Mouse (Mus musculus): ENCODE data around the gene Xiap. TPM values are rescaled to one million over a fixed set of nuclear protein-coding genes. Genes with fewer than 3 reads are reported as not detected.

Gene Xiap
- polyA plus RNA-seq, 1 experiment, result 32.2 TPM

DNA sequence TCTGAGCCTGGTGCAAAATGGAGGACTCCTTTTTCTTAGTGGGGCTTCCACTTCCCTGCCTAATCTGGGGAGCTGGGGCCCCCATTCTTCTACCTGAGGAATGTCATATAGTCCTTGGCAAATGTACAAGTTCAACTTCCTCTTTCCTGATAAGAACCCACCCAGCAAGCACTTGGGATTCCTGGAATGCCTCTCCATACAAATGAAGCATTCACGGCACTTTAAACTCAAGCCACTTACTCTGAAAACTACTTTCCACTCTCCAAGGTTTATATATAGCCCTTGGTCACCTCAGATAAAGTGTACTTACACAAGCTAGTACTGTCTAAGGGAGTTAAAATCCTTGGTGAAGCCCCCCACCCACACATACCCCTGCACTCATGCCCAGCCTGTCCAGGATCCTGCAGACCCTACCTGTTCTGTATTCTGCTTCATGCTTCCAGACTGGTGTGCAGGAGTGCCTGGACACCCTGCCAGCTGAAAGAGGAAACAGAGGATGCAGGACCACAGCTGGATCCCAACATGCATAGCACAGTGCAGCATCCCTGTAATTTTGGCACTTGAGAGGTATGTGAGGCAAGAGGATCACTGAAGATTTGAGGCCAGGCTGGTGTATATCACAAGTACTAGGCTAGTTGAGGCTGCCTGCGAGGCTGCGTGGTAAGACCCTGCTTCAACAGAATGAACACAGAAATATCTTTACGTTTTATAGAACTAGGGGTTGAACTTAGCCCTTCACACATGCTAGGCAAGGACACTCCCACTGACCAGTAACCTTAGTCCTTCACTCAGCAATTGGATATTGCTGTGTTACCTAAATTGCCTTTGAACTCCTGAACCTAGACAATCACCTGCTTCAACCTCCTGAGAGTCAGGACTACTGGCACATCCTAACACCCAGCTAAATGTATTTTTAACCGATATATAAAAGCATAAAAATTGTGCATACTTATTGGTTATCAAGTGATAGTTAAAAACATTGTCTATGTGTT, 8.5 kb upstream of the Xiap start:
- no peak for DNase-seq (ENCODE audit: low read depth)
- TF ChIP-seq CTCF (IDR thresholded peaks at IDR 0.05; ENCODE audit: borderline replicate concordance, extremely low read depth, insufficient read depth, insufficient read length), result no peak
- TF ChIP-seq POLR2A (IDR thresholded peaks at IDR 0.05; ENCODE audit: borderline replicate concordance, extremely low read depth, insufficient read depth, insufficient read length, poor library complexity, severe bottlenecking), result no peak

DNA sequence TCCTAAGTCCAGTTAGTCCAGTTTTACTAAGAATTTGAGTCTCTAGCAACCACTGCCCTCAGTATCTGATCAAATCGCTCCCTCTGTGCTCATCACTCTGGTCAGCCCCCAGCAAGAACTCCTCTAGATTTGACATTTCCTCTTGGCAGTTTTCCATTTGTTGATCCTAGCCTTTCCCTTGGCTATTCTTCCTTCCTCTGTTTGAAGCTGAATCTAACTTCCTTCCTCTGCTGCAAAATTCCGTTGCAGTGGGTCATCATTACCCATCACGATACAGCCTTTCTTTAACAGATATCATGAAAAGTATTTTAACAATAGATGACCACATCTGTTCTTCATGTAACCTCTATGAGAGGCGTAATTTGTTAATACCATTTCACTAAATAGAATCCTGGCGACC, 2.5 kb upstream of the Xiap start:
- no peak for DNase-seq (ENCODE audit: low read depth)
- TF ChIP-seq CTCF (IDR thresholded peaks at IDR 0.05; ENCODE audit: borderline replicate concordance, extremely low read depth, insufficient read depth, insufficient read length) (no peak), POLR2A (IDR thresholded peaks at IDR 0.05; ENCODE audit: borderline replicate concordance, extremely low read depth, insufficient read depth, insufficient read length, poor library complexity, severe bottlenecking) (no peak)

DNA sequence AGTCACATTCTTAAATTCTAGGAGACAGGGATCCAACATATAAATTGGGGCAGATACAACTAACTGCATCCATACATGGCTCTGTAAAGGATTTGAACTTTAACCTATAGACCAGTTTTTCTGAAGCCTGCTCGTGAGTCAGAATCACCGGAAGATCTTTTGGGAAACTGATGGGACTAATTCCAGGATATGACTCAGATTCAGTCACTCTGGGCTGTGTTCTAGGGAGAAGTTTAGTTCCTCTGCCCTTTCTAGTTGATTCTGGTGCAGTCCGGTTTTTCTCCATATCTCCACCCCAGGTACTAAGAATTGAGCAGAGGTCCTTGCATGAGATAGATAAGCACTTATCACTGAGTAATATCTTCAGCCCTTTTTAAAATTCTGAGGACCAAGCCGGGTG, 1.6 kb upstream of the Xiap start:
- no peak for TF ChIP-seq CTCF (IDR thresholded peaks at IDR 0.05; ENCODE audit: borderline replicate concordance, extremely low read depth, insufficient read depth, insufficient read length)
- TF ChIP-seq POLR2A (IDR thresholded peaks at IDR 0.05; ENCODE audit: borderline replicate concordance, extremely low read depth, insufficient read depth, insufficient read length, poor library complexity, severe bottlenecking), result no peak
- no peak for DNase-seq (ENCODE audit: low read depth)

DNA sequence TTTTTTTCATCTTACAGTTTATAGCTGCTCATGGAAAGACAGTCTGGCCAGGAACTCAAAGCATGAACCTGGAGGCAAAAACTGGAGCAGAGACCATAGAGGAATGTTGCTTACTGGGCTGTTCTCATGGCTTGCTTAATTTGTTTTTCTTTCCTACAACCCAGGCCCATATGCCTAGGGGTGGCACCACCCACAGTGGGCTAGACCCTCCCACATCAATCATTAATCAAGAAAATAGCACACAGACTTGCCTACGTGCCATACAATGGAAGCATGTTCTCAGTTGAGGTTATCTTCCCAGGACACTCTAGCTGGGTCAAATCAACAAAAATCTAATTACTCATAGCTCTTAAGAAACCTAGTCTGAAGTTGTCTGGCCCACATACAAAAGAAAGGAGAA, 4.1 kb downstream of the Xiap start:
- DNase-seq (ENCODE audit: low read depth), result no peak
- TF ChIP-seq CTCF (IDR thresholded peaks at IDR 0.05; ENCODE audit: borderline replicate concordance, extremely low read depth, insufficient read depth, insufficient read length) (no peak), POLR2A (IDR thresholded peaks at IDR 0.05; ENCODE audit: borderline replicate concordance, extremely low read depth, insufficient read depth, insufficient read length, poor library complexity, severe bottlenecking) (no peak)

DNA sequence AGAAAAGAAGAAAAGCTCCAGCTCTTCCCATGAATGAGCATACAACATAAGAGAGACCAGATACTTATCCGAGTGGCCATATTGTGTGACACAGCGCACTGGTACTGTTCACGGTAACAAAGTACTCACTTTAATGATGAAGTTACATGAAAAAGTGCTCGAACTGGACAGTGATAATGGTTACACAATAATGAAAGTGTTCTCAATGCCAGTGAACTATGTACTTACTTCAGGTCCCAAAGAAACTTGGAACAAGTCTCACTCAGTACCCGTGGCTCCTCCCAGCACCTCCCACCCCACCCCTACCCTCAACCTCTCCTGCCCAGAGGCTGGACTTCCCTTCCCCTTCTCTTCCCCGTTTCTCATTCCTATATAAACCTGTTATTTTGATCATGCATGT, 5.6 kb downstream of the Xiap start:
- no peak for TF ChIP-seq POLR2A (IDR thresholded peaks at IDR 0.05; ENCODE audit: borderline replicate concordance, extremely low read depth, insufficient read depth, insufficient read length, poor library complexity, severe bottlenecking)
- no peak for DNase-seq (ENCODE audit: low read depth)

DNA sequence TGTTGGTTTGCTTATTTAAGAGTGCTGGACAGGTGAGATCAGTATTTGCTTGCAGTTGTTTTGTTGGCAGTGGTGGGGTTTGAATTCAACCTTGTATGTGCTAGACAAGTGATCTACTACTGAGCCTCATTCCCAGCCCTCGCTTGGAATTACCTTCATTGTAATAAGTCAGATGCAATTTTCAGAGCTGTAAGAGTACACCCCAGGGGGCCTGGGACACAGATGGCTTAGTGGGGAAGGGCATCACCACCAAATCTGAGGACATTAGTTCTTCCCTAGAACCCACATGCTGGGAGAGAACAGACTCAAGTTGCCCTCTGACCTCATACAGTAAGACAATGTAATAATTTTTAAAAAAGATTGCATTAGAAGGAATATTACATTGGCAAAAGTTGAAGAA, 7.3 kb downstream of the Xiap start:
- peak; percentile 1 for DNase-seq (ENCODE audit: low read depth)
- no peak for TF ChIP-seq POLR2A (IDR thresholded peaks at IDR 0.05; ENCODE audit: borderline replicate concordance, extremely low read depth, insufficient read depth, insufficient read length, poor library complexity, severe bottlenecking)
- TF ChIP-seq CTCF (IDR thresholded peaks at IDR 0.05; ENCODE audit: borderline replicate concordance, extremely low read depth, insufficient read depth, insufficient read length), result no peak

DNA sequence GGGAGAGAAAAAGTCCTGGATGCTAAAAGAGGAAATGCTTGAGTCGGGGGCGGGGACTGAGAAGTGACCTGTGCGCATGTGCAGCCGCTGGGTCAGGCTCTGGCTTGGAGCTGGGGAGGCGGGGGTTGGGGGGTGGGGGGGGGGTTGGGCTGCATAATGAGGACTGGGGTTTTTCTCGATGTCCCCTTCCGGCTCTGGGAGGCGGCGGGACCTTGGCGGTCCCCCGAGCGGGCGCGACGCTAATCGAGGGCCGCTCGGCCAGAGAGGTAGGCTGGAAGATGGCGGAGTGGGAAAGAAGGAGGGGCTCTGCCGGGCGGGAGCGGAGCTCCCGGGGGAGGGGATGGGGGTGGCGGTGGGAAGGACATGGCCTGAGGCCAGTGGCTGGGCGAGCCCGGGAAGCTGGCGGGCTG, 8.3 kb downstream of the Xiap start:
- DNase-seq (ENCODE audit: low read depth), result peak; percentile 88
- TF ChIP-seq CTCF (IDR thresholded peaks at IDR 0.05; ENCODE audit: borderline replicate concordance, extremely low read depth, insufficient read depth, insufficient read length), result no peak
- TF ChIP-seq POLR2A (IDR thresholded peaks at IDR 0.05; ENCODE audit: borderline replicate concordance, extremely low read depth, insufficient read depth, insufficient read length, poor library complexity, severe bottlenecking), result no peak

DNA sequence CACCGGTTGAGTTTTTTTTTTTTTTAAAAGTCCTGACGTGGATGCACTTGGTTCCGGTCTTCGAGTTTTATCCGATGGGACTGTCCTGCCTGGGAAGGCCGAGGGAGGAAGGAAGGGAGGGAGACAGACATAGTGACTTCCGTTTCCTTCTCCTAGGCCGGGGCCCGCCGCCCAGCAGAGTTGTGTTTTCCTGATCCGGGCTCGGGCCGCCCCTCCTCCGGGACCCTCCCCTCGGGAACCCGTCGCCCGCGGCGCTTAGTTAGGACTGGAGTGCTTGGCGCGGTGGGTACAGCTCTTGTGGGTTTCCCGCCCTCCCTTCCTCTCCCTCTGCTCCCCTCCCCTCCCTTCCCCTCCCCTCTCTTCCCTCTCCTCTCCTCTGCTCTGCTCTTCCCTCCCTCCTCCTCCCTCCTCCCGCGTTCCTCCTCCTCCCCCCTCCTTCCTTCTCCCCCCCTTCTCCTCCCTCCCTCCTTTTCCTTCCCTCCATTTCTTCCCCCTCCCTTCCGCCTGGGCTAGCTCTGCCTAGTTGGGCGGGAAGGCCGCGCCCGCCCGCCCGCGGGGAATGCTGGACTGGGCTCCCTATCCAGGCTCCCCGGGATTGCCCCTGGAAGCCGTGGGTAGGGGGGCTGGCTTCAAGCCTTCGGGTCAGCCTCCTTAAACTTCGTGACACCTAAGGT, 8.9 kb downstream of the Xiap start:
- peak; percentile 95 for DNase-seq (ENCODE audit: low read depth)
- TF ChIP-seq POLR2A (IDR thresholded peaks at IDR 0.05; ENCODE audit: borderline replicate concordance, extremely low read depth, insufficient read depth, insufficient read length, poor library complexity, severe bottlenecking) (peak; percentile 45; the same call in 1 of the 2 replicates), CTCF (IDR thresholded peaks at IDR 0.05; ENCODE audit: borderline replicate concordance, extremely low read depth, insufficient read depth, insufficient read length) (no peak)

DNA sequence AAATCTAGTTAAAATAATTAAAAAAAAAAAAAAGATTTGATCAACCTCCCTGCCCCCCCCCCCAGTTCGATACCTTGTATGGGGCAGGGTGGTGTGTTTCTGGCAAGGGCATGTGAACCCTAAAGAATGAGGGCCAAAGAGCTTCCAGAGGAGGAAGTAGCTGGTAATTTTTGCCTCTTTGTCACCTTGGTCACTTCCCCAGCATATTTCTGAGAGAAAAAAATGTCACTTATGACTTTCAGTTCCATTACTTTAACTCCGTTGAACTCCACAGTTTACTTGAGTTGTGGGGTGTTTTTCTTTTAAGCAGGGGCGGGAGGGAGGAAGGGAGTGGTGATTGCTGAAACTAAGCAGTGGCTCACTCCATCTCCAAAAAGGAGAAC, 9.4 kb downstream of the Xiap start:
- no peak for TF ChIP-seq CTCF (IDR thresholded peaks at IDR 0.05; ENCODE audit: borderline replicate concordance, extremely low read depth, insufficient read depth, insufficient read length)
- TF ChIP-seq POLR2A (IDR thresholded peaks at IDR 0.05; ENCODE audit: borderline replicate concordance, extremely low read depth, insufficient read depth, insufficient read length, poor library complexity, severe bottlenecking), result no peak
- DNase-seq (ENCODE audit: low read depth), result peak; percentile 37

DNA sequence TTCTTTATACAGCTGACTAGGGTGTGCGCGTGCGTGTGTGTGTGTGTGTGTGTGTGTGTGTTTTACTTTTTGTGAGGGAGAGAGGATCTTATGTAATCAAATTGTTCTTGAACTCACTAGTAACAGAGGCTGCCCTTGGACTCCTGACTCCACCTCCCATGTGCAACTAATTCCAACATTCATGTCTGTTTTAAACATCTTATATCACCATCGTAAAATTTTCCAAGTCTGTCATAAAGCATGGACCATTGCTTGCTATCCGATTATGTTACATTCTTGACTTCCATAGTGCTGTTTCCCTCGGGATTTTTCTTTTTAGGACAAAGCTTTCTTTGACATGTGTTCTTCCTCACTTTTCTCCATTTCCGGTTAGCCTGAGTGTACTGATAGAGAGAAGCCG, 28.3 kb downstream of the Xiap start:
- no peak for DNase-seq (ENCODE audit: low read depth)
- TF ChIP-seq POLR2A (IDR thresholded peaks at IDR 0.05; ENCODE audit: borderline replicate concordance, extremely low read depth, insufficient read depth, insufficient read length, poor library complexity, severe bottlenecking), result no peak
- no peak for TF ChIP-seq CTCF (IDR thresholded peaks at IDR 0.05; ENCODE audit: borderline replicate concordance, extremely low read depth, insufficient read depth, insufficient read length)

DNA sequence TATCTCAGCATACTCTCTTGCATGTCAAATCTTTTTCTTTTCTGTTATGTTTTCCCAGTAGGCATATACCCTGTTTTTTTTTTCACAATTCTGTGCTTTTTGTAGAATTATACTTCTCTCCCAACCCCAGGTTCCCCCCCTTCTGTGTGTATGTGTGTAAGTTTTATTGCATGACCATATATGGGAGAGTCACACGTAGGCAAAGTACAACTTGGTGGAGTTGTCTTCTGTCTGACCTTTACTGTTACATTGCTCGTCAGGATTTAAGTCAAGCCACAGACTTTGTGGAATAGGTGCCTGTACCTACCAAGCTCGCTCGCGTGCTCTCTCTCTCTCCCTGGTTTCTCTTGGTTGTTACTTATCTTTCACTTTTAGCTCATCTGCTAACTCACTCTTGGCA, 28.7 kb downstream of the Xiap start:
- no peak for DNase-seq (ENCODE audit: low read depth)
- TF ChIP-seq POLR2A (IDR thresholded peaks at IDR 0.05; ENCODE audit: borderline replicate concordance, extremely low read depth, insufficient read depth, insufficient read length, poor library complexity, severe bottlenecking) (no peak), CTCF (IDR thresholded peaks at IDR 0.05; ENCODE audit: borderline replicate concordance, extremely low read depth, insufficient read depth, insufficient read length) (no peak)

Data from brain, embryonic 14.5 days (tissue).